In genomic region chr9:50496546-50496945, GRCm38 (mm10) we compare ENCODE assay signal across 11 mouse cellular contexts. TPM values are rescaled to one million over a fixed set of nuclear protein-coding genes. Genes with fewer than 3 reads are reported as not detected.
A peak's percentile ranks its signal among the peaks of the same experiment; 100 is the strongest.
DNase-seq lines count a peak whose midpoint lies in the region; ATAC-seq and TF ChIP-seq lines count a peak whose summit lies in the region.
"Had no signal": no experiment of that assay in that cellular context is flagged by ENCODE, and none has a peak within 500 bp of the region (broad histone marks: within the 10 kb centered on the region; RNA-seq: fewer than 3 reads in every experiment).

No protein-coding gene starts in this region.

- no peaks in the 10 kb centered on the region for H3K9me3 ChIP-seq in hindbrain, embryonic 12.5 days (replicated peaks)
- no peaks in the 10 kb centered on the region for H3K9me3 ChIP-seq in hindbrain, embryonic 16.5 days (ENCODE audit: control insufficient read depth, low read length)
- no peaks in the 10 kb centered on the region for H3K9me3 ChIP-seq in hindbrain, postnatal 0 days (ENCODE audit: low read length)

- no peaks in the 10 kb centered on the region for H3K36me3 ChIP-seq in hindbrain, embryonic 12.5 days
- no peaks in the 10 kb centered on the region for H3K36me3 ChIP-seq in hindbrain, embryonic 16.5 days (ENCODE audit: control insufficient read depth, insufficient read depth, low read length)
- no peaks in the 10 kb centered on the region for H3K36me3 ChIP-seq in hindbrain, postnatal 0 days (ENCODE audit: insufficient read depth, low read length)

- H3K27me3 ChIP-seq in hindbrain, embryonic 12.5 days, result no peaks in the 10 kb centered on the region
- H3K27me3 ChIP-seq in hindbrain, embryonic 16.5 days (replicated peaks; ENCODE audit: control insufficient read depth, insufficient read depth, low read length), result no peaks in the 10 kb centered on the region; the same call in 1 of the 2 replicates
- no peaks in the 10 kb centered on the region for H3K27me3 ChIP-seq in hindbrain, postnatal 0 days (ENCODE audit: insufficient read depth, low read length)

- no peak for TF ChIP-seq CTCF in hindbrain, postnatal 0 days (IDR thresholded peaks at IDR 0.05; ENCODE audit: low read depth)

- peak; percentile 11 for DNase-seq in retina, postnatal 1 day
- no peak for DNase-seq in retina, embryonic 14.5 days (ENCODE audit: low spot score)
- no peak for DNase-seq in hindbrain, postnatal 0 days (ENCODE audit: low spot score)
- DNase-seq in spleen, adult 18-20 months, result no peak
- no peak for DNase-seq in frontal cortex, postnatal 10 days (ENCODE audit: low spot score in 2 of 2)
- DNase-seq: cerebellum, postnatal 10 days; kidney, postnatal 14 days had no signal

- no peak overlapping the region for H3K9ac ChIP-seq in hindbrain, embryonic 12.5 days
- no peak overlapping the region for H3K9ac ChIP-seq in hindbrain, embryonic 16.5 days (ENCODE audit: low read depth, low read length)
- no peak overlapping the region for H3K9ac ChIP-seq in hindbrain, postnatal 0 days (replicated peaks; ENCODE audit: low read length)

- 24% methylated on average over 6 of the region's 6 CpGs for WGBS in hindbrain, embryonic 12.5 days
- 28% methylated on average over 6 of the region's 6 CpGs for WGBS in hindbrain, embryonic 16.5 days
- WGBS in hindbrain, postnatal 0 days, result 28% methylated on average over 6 of the region's 6 CpGs

- H3K4me3 ChIP-seq in hindbrain, embryonic 12.5 days, result no peak overlapping the region
- H3K4me3 ChIP-seq in hindbrain, embryonic 16.5 days (ENCODE audit: low read length), result no peak overlapping the region
- H3K4me3 ChIP-seq in hindbrain, postnatal 0 days (ENCODE audit: low read length), result no peak overlapping the region

- H3K27ac ChIP-seq in hindbrain, embryonic 12.5 days, result peak overlapping the region; percentile 13; the same call in 1 of the 2 replicates
- no peak overlapping the region for H3K27ac ChIP-seq in hindbrain, embryonic 16.5 days (ENCODE audit: low read depth, low read length)
- 0 out of 2 replicates have a peak overlapping the region, but pooled peaks have one; percentile 36 for H3K27ac ChIP-seq in hindbrain, postnatal 0 days

- H3K4me2 ChIP-seq in hindbrain, embryonic 12.5 days (replicated peaks), result peak overlapping the region; percentile 24; the same call in 1 of the 2 replicates
- H3K4me2 ChIP-seq in hindbrain, embryonic 16.5 days (ENCODE audit: low read length), result no peak overlapping the region
- H3K4me2 ChIP-seq in hindbrain, postnatal 0 days (ENCODE audit: low read depth, low read length), result no peak overlapping the region

- ATAC-seq in hindbrain, embryonic 12.5 days (ENCODE audit: low FRiP score), result no peak
- ATAC-seq in hindbrain, embryonic 16.5 days, result no peak
- ATAC-seq in hindbrain, postnatal 0 days, result no peak

- H3K4me1 ChIP-seq in hindbrain, embryonic 12.5 days, result peaks cover 14% of the 10 kb centered on the region
- peaks cover 3% of the 10 kb centered on the region for H3K4me1 ChIP-seq in hindbrain, embryonic 16.5 days (ENCODE audit: control insufficient read depth, insufficient read depth, low read depth, low read length)
- no peaks in the 10 kb centered on the region for H3K4me1 ChIP-seq in hindbrain, postnatal 0 days (ENCODE audit: insufficient read depth, low read length)

RNA-seq across cellular contexts. Expression of gene Plet1, which starts 2.2 kb away (rescaled TPM):
- 0.79 and 1.1 TPM in 2 replicates for polyA plus RNA-seq in hindbrain, embryonic 12.5 days (2016; fragmentation: Nextera tagmentation; extraction: Ambion mirVana)
- 0.90 and 1.1 TPM in 2 replicates for polyA plus RNA-seq in hindbrain, embryonic 16.5 days (2015; fragmentation: Nextera tagmentation; extraction: Ambion mirVana)
- 0.37 TPM in 1 of 2 replicates, not detected in the other for total RNA-seq in hindbrain, postnatal 0 days (2014; rRNA removed)
- 0.86 and 1.0 TPM in 2 replicates for polyA plus RNA-seq in hindbrain, postnatal 0 days (2015; fragmentation: Nextera tagmentation; extraction: Ambion mirVana)
- total RNA-seq: hematopoietic stem cell, adult 5-6 weeks; left cerebral cortex, adult 18-20 months had no signal

RNA-seq across cellular contexts. Expression of gene Pts, which starts 32.0 kb away (rescaled TPM):
- polyA plus RNA-seq in hindbrain, embryonic 12.5 days (2016; fragmentation: Nextera tagmentation; extraction: Ambion mirVana), result 95.1 and 96.2 TPM in 2 replicates
- polyA plus RNA-seq in hindbrain, embryonic 16.5 days (2015; fragmentation: Nextera tagmentation; extraction: Ambion mirVana), result 95.6 and 113 TPM in 2 replicates
- 65.7 and 86.8 TPM in 2 replicates for total RNA-seq in hindbrain, postnatal 0 days (2014; rRNA removed)
- 114 and 115 TPM in 2 replicates for polyA plus RNA-seq in hindbrain, postnatal 0 days (2015; fragmentation: Nextera tagmentation; extraction: Ambion mirVana)

RNA-seq across cellular contexts. Expression of gene Il18, which starts 58.1 kb away (rescaled TPM):
- 9.7 and 10.5 TPM in 2 replicates for polyA plus RNA-seq in hindbrain, embryonic 12.5 days (2016; fragmentation: Nextera tagmentation; extraction: Ambion mirVana)
- 19.3 and 21.9 TPM in 2 replicates for polyA plus RNA-seq in hindbrain, embryonic 16.5 days (2015; fragmentation: Nextera tagmentation; extraction: Ambion mirVana)
- 17.2 and 21.7 TPM in 2 replicates for total RNA-seq in hindbrain, postnatal 0 days (2014; rRNA removed)
- polyA plus RNA-seq in hindbrain, postnatal 0 days (2015; fragmentation: Nextera tagmentation; extraction: Ambion mirVana), result 38.0 and 39.5 TPM in 2 replicates

RNA-seq across cellular contexts. Expression of gene Bco2, which starts 58.4 kb away (rescaled TPM):
- polyA plus RNA-seq in hindbrain, embryonic 12.5 days (2016; fragmentation: Nextera tagmentation; extraction: Ambion mirVana), result 0.17 and 0.28 TPM in 2 replicates
- polyA plus RNA-seq in hindbrain, embryonic 16.5 days (2015; fragmentation: Nextera tagmentation; extraction: Ambion mirVana), result 0.59 and 0.64 TPM in 2 replicates
- total RNA-seq in hindbrain, postnatal 0 days (2014; rRNA removed), result 0.21 and 0.72 TPM in 2 replicates
- polyA plus RNA-seq in hindbrain, postnatal 0 days (2015; fragmentation: Nextera tagmentation; extraction: Ambion mirVana), result 0.48 and 0.64 TPM in 2 replicates
